Mouse (Mus musculus) mouse embryonic stem cell (cell line): ENCODE results near the gene Endou.

Experiments used
- in situ Hi-C, 2 experiments: fragments of 300-500 bp; cut with MboI; formaldehyde crosslinking; loops; 1 replicate in 1 of 2; 3 replicates in 1 of 2; pipeline ENCODE4 v1.14.3; 2019 to 2020; ENCODE audit warnings: low sequenced_read_pairs in 2 of 2, low pct_unique_long_range_greater_than_20kb in 1 of 2, mixed read lengths in 1 of 2; ENCODE audit not compliant: unreplicated experiment in 1 of 2

The Endou gene

DNA sequence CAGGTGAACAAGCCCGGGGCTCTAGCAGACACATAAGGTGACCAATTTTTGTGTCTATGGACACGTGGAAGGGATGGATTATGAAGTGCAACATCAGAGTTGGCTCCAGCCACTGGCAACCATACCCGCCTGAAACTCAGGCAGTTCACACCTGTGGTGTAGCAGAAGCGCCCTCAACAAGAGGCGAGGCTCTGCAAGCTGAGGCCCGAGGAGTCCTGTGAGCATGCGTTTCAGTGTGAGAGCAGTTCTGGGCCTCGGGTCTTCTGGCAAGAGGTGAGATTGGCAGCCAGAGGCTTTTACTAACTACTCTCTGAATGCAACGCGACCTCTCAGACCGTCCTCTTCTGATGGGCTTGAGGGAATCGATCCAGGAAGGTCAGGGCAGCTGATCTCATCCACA lies 10.5 kb upstream of the Endou start:
- in situ Hi-C loops, result no loop called here

- in situ Hi-C loops, result no loop called here
These were observed 9.2 kb upstream of the Endou start for GRCm38 (mm10) chr15:97740283-97740732.

DNA sequence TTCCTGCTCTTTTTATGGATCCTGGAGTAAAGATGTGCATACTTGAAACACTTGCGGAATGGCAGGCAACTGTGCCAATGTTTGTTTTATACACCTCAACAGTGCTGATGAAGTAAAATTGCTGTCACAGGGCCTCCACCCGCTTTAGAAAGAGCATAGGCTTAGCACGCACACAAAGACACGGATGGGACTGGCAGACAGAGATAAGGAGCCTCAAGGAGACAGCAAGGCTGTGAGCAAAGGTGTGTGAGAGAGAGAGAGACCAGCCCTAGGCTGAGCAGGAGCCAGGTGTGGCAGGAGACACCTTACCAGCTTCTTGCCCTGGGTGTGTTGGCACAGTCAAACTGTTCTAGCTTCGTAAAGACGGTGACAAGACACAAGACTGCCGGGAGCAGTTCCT lies 7.8 kb upstream of the Endou start:
- in situ Hi-C loops, result no loop called here

GRCm38 (mm10) chr15:97731988-97732387 lies 849 bp upstream of the Endou start:
- in situ Hi-C loops, result no loop called here

DNA sequence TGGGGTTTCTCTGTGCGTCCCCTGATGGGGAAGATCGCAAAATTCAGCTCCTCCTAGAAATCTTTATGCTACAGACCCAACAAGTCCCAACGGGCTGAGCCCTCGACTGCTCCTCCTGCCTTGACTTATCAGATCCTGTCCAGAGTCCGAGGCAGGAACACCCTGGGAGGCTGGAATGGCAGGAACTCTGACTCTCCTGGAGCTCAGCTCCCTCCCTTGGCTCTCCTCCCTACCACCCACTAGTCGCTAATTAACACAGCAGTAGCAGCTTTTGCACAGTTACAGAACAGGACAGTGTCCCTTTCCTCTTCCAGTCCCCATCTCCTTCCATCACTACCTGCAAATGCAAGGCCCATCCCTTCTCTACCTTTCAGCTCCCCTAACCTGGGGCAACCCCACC lies 774 bp downstream of the Endou start:
- in situ Hi-C loops, result no loop called here

GRCm38 (mm10) chr15:97728804-97729203 lies 2.3 kb downstream of the Endou start:
- in situ Hi-C loops, result no loop called here

- in situ Hi-C loops, result no loop called here
These were observed 2.7 kb downstream of the Endou start for GRCm38 (mm10) chr15:97728394-97728793.

DNA sequence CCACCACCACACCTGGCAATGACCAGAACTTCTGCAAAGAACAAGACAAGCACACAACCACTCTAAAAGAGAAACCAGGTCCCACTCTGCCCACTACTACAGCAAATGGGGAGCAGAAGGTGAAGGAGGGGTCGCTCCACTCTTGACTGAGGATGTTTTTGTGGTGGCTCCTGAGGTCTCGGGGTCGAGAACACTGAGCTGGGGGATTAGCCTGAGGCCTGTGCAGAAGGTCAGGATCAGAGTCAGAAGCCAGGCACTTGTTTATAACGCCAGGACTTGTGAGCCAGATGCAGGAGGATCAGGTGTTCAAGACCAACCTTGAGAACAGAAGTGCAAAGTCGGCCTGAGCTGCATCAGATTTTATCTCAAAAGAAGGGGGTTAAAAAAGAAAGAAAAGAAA lies 3.6 kb downstream of the Endou start:
- in situ Hi-C loops, result no loop called here

DNA sequence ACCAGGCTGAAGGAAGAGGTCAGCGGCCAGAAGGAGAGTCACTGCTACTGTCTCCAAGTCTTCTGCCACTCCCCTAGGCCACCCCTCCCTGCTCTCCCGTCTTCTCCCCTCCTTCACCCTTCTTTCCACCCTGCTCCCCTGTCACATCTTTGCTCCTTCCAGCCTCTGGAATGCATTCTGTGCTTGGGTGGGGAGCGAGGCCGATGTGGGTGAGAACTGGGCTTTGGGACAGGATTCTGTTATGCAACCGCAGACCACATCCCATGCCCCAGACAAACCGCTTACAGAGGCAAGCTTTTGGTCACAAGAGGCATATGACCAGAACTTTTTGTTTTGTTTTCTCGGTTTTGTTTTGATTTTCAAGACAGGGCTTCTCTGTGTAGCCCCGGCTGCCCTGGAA lies 4.1 kb downstream of the Endou start:
- in situ Hi-C loops, result no loop called here

DNA sequence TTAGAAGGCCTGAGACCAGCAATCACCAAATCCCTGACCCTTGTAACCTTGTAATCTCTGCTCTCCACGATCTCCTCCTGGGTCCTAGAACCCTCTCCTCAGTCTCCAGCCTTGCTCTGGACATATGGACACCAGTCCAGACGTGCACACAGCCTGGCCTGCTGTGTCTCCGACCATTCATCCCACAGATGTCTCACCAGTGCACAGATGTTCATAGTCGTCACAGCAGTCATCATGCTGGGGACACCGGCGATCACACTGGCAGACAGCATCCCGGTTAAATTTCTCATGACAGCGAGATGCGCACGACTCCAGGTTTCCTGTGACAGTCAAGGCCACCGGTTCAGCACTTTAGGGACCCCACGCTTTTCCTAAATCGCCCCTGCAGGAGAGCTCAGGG lies 4.8 kb downstream of the Endou start:
- in situ Hi-C loops, result no loop called here

GRCm38 (mm10) chr15:97725198-97725785 lies 5.8 kb downstream of the Endou start:
- in situ Hi-C loops, result no loop called here

DNA sequence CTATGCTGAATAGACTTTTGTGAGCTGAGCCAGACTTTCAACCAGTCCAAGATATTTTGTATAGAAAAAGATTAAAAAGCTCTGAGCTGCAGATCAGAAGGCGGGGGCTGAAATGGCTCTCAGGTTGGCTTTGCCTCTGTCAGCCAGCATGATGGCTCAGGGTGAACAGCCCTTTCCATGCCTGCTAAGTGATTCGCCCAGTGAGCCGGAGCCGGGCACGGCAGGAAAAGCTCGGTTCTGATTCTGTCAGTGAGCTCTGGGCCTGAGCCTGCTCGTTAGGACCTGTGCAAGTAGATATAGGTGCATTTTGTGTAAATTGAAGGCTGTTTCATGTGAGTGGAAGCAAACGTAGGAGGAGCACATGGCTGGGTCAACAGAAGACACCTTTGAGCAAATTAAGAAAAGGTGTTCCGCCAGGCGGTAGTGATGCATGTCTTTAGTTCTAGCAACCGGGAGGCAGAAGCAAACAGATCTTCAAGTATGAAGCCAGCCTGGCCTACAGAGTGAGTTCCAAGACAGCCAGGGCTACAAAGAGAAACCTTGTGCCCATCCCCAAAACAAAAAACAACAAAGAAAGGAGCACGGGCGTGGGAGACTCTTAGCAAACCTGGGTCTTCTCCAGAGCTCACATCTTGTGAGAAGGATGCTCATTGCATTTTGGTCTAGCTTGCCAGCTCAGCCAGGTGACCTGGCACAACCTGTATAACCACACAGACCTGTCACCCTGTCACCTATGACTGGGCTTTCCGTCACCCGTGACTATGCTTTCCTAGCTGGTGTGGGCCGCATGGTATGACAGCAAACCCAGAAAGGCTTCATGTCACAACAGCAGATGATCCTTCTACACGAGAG lies 6.6 kb downstream of the Endou start:
- in situ Hi-C loops, result no loop called here

GRCm38 (mm10) chr15:97723536-97724345 lies 7.4 kb downstream of the Endou start:
- in situ Hi-C loops, result no loop called here

DNA sequence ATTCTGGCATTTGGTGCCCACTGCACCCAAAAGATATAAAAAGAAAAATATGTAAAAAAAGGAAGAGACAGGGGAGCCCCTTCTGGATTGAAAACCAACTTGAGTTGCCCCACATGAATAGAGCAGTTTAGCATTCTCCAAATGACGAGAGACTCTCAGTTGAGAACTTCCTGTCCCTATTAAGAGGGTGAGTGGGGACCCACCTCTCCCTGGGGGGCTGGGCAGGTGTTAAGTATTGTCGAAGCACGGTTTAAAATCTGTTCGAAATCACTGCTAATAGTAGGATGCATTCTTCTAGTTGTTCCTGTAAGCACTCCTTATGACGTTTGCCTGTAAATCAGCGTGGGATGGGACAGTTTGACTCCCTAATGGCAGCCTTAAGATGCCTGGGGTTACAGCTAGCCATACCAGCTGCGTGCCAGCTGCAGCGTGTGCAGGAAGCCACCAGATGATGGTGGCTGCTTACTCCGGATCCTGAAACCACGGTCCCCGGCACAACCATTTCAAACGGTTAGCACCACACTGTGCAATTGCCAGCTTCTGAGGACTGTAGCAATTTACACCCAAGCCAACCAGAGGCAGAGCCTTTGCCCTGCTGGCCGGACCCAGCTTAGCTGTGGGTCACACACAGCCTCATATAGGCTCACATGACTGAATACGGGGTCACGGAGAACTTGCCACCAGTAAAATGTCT lies 10.0 kb downstream of the Endou start:
- in situ Hi-C loops, result no loop called here

- in situ Hi-C loops, result no loop called here
These were observed 11.0 kb downstream of the Endou start for GRCm38 (mm10) chr15:97720026-97720675.

DNA sequence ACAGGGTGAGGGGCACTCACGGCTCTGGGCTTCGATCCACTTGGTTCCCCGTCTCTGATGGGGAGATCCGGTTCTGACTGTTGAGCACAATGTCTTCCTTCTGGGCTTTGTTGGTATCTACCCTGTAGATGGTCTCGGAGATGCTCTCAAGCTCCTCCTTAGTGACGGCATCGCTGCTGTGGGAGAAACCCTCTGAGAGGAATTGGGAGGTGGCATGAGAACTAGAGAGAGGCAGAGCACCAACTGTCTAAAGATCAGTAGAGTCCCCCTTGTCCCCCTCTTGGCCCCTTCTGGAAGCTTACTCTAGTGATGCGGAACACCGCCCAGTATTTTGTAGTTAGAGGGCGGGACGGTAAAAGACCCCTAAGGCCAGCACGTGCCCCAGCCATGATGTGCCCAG lies 11.6 kb downstream of the Endou start:
- in situ Hi-C loops, result loop anchor here in 1 of 2 experiments (5.0 kb wide), 2 partner anchors 73 to 133 kb away; no protein-coding TSS in a partner anchor

DNA sequence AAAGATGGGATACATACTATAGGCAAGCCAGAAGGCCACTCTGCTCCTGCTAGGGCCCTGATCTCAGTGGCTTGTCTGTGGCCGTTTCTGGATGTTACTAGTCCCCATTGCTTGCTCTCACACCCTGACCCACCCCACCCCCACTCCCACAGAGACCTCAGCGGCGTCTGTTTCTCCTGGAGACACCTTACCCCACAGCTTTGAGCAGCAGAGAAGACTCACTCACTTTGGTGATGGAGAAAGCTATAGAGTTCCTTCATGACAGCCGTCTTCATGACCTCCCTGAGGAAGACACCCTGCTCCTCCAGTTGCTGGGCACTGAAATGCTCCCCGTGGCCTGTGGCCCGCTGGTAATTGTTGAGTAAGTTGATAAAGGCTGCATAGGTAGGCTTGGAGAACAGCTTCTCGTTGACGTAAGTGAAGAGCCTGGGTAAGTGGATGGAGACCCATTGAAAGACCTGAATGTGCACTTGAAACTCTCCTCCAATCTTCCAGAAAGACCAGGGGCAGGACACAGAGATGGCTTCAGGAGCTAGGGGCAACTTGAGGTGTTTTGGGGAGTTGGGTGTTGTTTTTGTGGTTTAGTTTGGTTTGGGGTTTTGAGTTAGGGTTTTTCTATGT lies 12.5 kb downstream of the Endou start:
- in situ Hi-C loops, result loop anchor here in 1 of 2 experiments (5.0 kb wide), 2 partner anchors 74 to 134 kb away; no protein-coding TSS in a partner anchor
